Mouse (Mus musculus): ENCODE results near the gene Cenpt.
A peak's percentile ranks its signal among the peaks of the same experiment; 100 is the strongest.

Gene Cenpt

GRCm38 (mm10) chr8:105805346-105805745 lies 47.7 kb downstream of the Cenpt start:
- no peak for DNase-seq

GRCm38 (mm10) chr8:105804797-105805196 lies 48.3 kb downstream of the Cenpt start:
- peak; percentile 74 for DNase-seq

GRCm38 (mm10) chr8:105801153-105801904 lies 51.7 kb downstream of the Cenpt start:
- no peak for DNase-seq

- DNase-seq, result peak; percentile 91
Measured at GRCm38 (mm10) chr8:105799091-105799812, 53.8 kb downstream of the Cenpt start.

- DNase-seq, result no peak
Measured at GRCm38 (mm10) chr8:105798408-105798807, 54.7 kb downstream of the Cenpt start.

GRCm38 (mm10) chr8:105795785-105796184 lies 57.3 kb downstream of the Cenpt start:
- DNase-seq, result no peak
